Mouse (Mus musculus) thymus, adult 18-20 months (tissue): ENCODE results near the gene Znfx1.

ENCODE experiments used
- DNase-seq, 2 experiments: peaks; one replicate each; pipeline ENCODE4 v3.0.0; 2022; ENCODE audit warnings: mixed read lengths in 2 of 2

Znfx1 gene

DNA sequence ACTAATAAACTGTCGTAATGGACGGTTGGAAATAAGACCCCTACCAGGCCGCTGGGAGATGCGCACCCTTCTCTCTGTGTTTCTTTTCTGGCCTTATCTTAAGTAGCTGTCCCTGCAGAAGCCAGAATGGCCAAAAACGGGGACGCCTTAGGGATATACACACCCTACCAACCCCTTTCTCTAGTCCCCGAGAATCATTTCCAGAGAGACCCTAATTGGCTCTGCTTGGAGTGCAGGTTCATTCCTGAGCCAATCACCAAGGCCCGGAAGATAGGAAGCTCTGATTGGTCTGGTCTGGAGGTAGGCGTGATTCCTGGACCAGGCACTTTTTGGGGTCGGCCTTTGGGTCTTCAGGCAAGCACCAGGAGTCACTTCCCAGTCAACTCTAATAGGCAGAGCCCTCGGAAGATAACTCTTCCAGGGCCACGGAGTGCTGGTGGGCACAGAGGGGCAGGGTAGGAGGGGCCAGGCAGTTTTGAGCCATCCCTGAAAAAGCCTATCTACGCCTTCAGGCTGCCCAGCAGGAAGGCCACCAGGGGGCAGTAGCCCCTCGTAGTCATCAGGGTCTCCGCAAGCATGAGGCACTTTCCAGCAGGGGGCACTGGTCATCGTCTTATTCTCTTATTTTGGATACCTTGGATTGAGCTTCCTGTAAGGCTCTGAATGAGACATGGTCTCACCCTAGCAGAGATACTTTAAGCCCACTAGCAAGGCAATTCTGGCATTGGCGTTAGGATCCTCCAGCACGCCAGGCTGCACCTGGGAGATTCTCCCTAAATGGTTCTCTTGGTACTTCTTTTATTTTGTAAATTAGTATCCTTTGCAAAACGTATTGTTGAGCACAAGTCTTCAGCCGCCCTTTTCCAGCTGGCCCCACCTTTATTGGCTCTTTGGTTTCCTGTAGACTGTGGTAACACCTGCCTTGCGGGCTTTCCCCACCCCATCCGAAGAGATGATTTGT, 9.1 kb upstream of the Znfx1 start:
- peak; percentile 68 to 70 for DNase-seq

DNA sequence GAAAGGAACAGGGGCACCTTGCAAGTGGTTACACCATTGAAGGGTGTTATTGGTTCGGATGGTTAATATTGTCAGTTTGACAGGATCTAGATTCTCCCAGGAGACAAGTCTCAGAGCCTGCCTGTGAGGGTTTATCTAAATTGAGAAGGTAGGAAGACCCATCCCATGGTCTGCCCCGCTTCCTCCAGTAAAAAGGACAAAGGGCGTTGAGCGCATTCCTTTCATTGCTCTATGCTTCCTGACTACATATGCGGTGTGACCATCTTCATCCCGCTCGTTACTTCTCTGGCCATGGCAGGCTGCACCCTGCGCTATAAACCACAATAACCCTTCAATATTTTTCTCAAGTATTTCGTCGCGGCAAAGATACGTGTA, 8.4 kb upstream of the Znfx1 start:
- DNase-seq: no peak

DNA sequence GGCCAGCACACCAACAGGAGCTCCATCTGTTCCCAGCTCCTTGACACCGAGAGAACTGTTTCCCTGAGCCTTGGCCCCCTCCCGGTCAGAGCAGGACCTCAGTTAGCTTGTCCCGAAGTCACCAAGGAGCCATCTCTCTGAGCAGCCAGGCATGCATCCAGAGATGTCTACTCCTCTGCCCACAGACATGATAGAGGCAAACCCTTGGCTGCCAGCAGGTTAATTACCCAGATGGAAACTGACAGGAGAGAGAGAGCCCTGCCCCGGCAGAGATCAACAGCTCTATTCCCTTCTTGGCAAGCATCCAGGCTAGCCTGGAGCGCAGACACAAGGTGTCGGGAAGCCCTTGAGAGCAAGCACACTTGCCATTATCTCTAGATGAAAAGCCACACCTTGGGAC, 7.5 kb upstream of the Znfx1 start:
- DNase-seq: no peak

DNA sequence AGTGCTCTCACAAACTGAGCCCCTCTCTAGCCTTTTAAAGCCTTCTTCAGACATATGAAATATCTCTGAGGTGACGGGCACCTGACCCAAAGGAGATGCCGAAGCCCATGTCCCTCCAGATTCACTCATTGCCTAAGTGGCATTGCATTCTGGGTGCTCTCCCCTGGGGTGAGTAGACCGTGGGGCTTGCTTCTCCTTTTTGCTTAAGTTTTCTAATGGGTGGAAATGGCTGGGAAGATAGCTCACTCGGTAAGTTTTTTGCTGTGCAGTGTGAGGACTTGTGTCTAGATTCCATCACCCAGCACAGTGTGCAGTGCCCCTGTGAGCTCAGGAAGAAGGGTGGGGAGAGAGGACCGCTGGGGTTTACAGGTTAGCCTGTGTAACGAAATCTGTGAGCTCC, 4.8 kb upstream of the Znfx1 start:
- DNase-seq: no peak

DNA sequence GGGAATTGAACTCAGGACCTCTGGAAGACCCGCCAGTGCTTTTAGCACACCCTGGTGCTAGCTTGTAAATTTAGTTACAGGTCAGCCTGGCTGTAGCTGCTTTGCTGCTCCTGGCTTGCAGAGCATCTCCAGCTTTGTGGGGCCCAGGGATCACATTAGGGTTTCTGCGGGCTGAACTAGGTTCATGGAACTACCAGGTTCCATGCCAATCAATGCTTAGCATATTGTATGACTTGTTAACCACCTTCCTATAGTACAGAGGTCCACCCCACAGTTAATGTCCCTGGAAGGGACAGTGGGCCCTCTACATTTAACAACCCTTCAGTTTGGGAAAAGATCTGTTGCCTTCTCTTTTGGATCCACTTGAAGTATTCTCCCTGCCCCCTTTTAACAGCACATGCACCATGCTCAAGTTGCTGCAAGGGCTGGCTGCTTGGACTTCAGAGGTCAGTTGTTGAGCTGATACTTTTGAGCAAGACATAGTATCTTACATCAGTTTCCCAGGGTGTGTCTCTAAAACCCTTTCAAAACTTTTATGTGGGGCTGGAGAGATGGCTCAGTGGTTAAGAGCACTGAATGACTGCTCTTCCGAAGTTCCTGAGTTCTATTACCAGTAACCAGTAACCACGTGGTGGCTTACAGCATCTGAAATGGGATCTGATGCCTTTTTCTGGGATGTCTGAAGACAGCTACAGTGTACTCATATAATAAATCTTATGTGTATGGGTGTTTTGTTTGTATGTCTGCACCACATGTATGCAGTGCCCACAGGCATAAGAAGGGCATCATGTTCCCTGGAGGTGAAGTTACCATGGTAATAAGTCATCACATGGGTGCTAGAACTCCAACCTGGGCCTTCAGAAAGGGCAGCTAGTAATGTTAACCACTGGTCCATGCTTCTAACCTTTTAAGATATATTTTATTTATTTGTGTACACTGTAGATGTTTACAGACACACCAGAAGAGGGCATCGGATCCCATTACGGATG, 4.0 kb upstream of the Znfx1 start:
- DNase-seq: no peak

DNA sequence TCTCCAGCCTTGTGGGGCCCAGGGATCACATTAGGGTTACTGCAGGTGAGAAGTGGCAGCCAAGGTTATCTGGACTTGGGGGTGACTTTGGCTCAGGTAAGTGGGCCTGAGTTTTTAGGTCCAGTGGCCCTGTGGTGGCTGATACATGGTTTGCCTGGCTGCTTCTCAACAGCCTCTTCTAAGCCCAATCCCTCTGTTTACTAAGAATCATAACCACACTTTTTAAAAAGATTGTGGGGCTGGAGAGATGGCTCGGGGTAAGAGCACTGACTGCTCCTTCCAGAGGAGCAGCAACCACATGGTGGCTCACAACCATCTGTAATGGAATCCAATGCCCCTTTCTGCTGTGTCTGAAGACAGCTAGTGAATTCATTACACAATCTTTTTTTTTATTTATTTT, 3.2 kb upstream of the Znfx1 start:
- no peak for DNase-seq

DNA sequence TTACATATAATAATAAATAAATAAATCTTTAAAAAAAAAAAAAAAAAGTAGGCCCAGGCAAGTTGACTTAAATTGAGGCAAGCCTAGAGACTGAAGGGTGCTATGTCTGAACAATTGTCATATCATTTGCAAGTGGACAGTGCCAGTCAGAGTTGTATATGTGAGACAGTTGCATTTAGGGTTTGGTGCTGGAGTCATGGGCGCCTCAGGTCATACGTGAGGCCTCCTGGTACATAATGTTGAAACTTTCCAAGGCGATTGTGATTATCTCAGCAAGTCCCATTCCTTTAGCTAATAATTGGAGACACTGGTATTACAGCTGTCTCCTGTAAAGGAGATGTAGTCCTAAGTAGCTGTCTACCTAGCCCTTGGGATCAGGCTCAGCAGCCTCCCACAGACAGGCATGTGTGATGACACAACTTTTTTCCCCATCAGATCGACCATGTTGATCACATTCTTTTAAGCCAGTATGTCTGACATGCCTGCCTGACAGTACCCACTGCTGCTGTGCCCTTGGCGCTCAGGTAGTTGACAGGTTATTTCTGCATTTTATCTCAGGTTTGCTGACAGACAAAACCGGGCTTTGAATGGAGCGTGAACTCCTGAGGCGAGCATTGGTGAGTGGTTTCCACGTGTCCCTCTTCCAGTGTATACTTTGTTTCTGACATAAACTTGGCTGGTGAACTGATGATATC, 1.9 kb upstream of the Znfx1 start:
- no peak for DNase-seq

DNA sequence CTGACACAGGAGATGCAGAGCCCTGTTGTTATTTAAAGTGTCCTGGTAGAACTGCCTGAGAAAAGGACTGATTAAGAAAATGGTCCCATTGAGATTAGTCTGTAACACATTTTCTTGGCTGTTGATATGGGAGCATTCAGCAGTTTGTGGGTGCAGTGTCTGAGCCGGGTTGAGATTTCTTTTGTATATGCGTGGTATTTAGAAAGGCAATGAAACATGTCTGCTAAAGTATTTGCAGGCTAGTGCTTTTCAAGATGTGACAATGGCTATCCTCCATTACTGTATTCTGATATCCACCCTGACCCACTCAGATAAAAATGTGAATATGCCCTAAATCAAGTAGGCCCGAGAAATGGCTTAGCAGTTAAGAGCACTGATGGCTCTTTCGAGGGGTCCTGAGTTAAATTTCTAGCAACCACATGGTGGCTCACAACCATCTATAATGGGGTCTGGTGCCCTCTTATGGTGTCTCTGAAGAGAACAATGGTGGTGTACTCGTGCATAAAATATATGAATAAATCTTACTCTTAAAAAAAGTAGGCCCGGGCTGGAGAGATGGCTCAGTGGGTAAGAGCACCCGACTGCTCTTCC, 1.2 kb upstream of the Znfx1 start:
- no peak for DNase-seq

DNA sequence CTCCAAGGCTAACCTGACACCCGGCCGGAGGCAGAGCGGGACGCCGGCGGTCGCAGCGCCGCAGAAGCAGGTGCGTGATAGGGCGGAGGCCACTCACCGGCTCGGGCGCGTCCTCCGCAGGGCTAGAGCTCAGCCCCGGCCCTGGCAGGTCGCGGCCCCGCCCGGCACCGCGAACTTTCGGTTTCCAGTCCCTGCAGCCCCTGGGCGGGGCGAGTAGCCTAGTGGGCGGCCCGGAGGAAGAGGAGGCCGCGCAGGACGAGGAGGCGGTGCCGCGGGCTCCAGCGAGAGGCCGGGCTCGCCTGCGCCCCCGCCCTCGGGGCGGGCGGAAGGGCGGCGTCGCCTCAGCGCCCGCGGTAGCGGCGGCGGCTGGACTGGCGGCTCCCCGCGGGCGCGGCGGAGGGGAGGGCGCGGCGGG, 311 bp downstream of the Znfx1 start:
- DNase-seq: peak; percentile 93

DNA sequence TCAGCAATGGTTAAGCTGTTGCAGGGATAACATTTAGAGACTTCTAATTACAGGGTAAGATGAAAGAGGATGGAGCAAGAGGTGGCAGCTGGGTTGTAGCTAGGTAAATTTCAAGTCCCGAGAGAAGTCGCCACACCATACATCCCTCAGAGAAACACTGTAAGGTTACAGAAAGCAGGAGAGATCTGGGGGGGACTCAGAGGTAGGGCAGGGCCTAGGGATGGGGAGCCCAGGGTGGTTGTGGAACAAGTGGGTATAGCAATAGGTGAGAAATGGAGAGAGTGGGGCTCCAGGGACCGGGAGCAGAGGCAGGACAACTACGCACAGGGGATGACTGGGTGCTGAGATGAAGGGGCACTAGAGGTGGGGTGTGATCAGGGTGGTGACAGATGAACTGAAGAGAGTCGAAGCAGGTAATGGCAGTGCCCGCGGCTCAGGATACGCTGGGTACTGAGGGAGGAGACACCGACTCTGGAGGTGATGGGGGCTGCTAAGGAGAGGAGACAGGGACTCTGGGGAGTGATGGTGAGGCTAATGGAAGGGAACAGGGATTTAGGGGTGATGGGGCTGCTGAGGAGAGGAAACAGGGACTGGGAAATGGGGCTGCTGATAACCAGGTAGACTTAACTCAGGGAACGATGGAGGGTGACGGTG, 1.3 kb downstream of the Znfx1 start:
- DNase-seq: peak in 1 of 2 experiments; percentile 20

DNA sequence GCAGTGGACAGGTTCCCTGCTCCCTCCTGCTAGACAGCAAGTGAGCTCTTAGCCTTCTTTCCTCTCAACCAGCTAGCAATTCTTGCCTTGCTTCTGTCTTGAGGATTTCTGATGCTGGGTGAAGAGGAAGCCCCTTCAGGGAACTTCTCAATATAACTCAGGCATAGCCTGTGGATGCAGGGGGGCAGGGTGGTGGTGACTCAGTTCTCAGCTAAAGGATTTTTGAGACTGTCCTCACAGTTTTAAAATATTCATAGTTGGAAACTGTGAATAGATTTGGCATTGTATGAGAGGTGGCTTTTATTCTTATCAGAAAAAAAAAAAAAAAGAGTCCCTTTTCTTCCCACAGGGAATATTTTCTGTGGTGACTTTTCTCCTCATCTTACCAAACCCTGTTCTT, 2.1 kb downstream of the Znfx1 start:
- DNase-seq: no peak

DNA sequence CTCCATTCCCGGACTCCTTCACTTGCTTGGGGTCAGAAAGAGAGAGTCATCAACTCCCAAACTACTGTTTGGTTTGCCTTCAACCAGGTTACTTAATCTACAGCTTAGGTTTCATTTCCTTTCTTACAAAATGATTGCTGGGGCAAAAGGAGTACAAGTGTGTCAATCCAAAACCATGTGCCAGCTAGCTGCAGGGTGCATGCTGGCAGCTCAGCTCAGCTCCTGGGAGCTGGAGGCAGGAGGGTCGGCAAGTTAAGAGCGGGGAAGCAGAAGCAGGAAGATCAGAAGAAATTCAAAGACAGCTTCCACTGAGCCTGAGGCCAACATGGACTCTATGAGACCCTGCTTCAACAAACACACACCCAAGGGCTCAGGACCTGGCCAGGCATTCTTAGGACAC, 2.5 kb downstream of the Znfx1 start:
- no peak for DNase-seq

DNA sequence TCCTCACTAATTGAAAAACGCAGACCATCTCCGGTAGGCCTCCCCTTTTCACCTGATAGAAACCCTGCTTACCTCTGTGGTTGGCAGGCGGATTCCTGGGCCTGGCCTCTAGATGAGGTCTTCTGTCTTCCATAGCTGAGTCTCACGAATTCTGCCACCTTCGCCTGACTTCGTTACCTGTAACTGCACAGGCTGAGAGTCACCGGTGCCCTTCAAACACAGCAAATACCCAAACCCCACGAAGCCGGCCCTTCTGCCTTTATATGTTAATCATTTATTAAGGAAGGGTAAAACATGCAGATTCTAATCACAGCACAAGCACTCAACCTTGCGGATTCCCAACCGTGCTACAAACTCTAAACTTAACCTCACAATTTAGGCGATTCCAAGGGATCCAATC, 2.9 kb downstream of the Znfx1 start:
- no peak for DNase-seq

DNA sequence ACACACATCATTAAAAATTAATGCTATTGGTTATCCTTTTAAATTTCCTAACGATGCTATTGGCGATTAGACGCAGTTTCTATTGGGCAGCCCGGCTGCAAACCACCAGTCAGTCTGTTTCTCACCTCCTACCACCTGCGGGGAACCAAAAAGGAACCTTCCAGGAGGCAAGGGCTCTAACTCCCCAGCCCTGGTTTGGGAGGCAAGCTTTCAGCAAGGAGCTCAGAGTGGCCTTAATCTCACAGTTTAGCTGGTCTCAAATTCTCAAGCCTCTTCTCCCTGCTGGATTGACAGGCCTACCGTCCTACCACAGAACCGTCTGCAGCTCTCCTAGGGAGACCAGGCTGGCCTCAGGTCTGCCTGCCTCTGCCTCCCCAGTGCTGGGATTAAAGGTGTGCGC, 3.3 kb downstream of the Znfx1 start:
- no peak for DNase-seq

DNA sequence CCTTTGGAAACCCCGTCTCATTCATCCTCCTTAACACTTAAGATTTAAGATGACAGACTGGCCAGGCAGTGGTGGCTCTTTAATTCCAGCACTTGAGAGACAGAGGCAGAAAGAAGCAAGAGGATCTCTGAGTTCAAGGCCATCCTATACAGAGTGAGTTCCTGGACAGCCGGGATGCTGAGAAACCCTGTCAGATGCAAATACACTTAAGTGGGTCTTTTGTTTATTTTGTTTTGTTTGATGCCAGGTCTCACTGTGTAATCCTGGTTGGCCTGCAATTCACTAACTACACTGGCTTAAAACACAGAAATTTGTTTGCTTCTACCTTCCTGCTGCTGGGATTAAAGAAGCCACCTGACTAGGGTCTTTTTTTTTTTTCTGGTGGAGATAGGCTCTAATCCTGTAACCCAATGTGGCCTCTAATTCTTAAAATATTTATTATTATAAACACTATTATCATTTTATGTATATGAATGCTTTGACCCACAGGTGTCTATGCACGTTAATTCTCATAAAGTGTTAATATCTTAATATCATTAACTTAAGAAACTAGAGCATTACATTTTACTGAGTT, 3.9 kb downstream of the Znfx1 start:
- no peak for DNase-seq

DNA sequence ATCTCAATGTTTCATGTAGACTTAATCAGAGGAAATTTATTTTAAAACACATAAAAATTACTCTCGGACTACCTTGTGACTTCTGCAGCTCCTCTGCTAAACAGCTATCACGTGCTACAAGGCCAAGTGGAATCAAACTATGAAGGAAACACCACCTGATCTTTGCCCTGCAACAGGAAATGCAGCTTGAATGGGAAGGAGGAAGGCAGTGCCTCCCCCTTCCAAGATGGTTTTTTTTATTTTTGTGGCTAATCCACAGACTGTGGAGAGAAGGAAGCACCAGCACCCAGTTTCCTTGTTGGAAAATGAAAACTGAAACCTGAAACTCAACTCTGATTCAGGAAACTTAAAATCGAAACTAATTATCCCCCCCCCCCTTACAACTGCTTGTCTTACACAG, 4.6 kb downstream of the Znfx1 start:
- DNase-seq: no peak

DNA sequence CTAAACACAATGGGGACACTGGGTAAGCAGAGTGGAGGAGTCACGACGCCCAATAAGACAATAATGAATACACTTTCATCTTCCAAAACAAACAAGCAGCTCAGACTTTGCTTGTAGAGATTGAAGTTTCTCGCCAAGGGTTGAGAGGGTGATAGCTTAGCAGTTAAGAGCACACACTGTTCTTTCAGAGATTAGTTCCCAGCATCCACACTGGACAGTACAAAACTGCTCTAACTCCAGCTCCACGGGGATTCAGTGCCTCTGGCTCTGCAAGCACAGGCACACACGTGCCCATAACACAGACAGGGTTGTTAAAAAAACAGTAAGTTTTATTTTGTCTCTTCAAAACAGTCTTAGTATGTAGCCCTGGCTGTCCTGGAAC, 5.9 kb downstream of the Znfx1 start:
- DNase-seq: no peak

DNA sequence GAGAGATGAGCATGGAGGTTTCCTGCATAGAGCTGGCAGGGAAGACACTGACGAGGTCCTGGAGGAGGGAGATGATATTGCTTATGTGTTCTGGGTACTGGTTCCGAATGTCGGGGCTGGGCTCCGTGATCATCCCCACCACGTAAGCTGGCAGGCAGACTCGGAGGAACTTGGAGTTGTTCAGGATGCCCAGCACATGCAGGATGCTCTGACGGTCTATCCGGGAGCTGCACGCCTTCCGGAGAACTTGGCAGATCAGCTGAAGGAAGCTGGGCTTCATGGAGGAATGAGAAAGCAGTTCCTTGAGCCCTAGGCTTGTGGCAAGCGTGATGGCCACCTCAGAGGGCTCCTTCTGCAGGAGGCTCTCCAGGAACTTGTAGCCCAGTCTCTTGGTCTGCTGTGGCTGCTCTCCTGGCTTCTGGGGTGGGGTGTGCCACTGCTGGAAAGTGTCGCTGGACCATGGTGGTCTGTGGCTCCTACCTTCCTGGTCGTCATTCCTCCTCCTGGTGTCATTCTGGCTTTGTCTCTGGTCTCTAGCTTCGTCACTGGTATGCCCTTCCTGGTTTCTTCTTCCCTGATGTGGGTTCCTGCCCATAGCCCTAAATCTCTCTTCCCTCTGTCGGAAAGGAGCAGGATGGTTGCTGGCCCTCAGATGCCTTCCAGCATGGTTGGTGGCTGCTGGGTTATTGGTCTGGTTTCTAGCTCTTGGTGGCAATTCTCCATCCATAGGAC, 6.4 kb downstream of the Znfx1 start:
- no peak for DNase-seq

DNA sequence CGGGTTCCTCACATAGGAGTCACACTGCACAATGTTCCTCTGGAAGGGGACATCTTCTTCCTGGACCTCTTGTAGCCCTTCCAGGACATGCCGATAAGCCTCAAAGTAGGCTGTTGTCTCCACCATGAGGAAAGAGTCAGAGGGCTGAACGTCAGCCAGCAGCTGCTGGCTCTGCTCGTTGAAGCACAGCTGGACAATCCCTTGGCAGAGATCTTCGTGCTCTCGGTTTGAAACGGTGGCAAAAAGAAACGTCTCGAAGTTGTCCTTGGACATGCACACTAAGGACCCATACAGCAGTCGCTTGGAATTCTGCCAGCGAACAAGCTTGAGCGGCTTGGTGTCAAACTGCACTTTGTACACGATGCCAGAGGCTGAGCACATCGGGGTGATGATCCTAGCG, 7.4 kb downstream of the Znfx1 start:
- no peak for DNase-seq

DNA sequence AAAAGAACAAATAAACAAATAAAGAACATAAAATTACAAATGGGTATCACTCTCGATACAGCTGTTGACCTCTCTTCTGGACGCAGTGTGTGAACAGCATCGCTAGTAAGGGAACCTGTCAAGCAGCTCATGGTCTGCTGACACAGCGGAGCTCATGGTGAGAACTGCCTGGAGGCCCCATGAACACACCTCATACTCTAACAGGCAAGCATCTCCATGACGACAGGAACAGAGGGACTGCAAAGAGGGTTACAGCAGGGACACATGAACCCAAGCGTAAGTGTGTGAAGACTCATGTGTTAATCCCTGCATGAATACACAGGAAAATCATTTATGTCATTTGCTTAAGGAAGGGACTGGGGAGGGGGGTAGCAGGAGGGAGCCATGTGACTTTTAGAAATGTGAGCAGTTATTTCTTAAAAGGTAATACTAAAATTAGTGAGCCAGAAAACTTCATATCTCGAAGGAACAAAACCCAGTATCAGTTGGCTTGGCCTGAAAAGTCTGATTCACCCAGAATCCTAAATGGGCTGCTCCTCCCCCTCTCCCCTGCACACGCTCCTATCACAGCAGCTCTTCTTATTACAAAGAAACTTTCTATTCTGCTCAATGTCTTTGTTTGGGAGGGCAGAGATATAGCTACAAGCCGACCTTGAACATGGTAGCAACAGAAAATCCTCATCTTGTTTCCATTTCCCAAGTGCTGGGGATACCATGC, 9.5 kb downstream of the Znfx1 start:
- no peak for DNase-seq
